Mouse (Mus musculus) liver, embryonic 14.5 days (tissue): Measurements from ENCODE around the gene Lrrc36.

ENCODE experiments used
- CTCF ChIP-seq: IDR thresholded peaks from 2 replicates; pipeline ENCODE4 v1.5.1; 2016; ENCODE audit warnings: antibody characterized with exemption, low read depth, control low read depth
- EP300 ChIP-seq: IDR thresholded peaks from 2 replicates; pipeline ENCODE4 v1.6.1; 2016; ENCODE audit warnings: antibody characterized with exemption, low read depth

- TF ChIP-seq CTCF: no peak
- no peak for TF ChIP-seq EP300
These were observed 8.6 kb downstream of the Lrrc36 start for GRCm38 (mm10) chr8:105422006-105422405.
